Comparison of ENCODE assay signal across 1 mouse cellular context in genomic region chr1:172525027-172525764, GRCm38 (mm10).
TF ChIP-seq lines count a peak whose summit lies in the region.

No protein-coding gene starts in this region.

TF ChIP-seq in CH12.LX, 34 proteins besides CTCF, POLR2A, EP300 and RAD21 (continued from another document):
- TF ChIP-seq ETS1 (conservative IDR thresholded peaks at IDR 0.05; ENCODE audit: low read depth, low read length) (peak; percentile 36; the same call in 1 of the 2 replicates), SMC3 (IDR thresholded peaks at IDR 0.05; ENCODE audit: low read depth, low read length) (peak; percentile 35), ZNF384 (IDR thresholded peaks at IDR 0.05; ENCODE audit: low read depth, low read length) (peak; percentile 9; the same call in 1 of the 2 replicates)
TF ChIP-seq in CH12.LX: peak in this region for 8.
